Mouse (Mus musculus) liver, embryonic 11.5 days (tissue): Measurements from ENCODE around the gene Sp9. TPM values are rescaled to one million over a fixed set of nuclear protein-coding genes. Genes with fewer than 3 reads are reported as not detected.

ENCODE experiments used
- ATAC-seq: fragments of 200-750 bp; cut with Nextera tagmentation; replicated peaks from 2 replicates; pipeline ENCODE4 v1.8.0; 2017; ENCODE audit warnings: moderate number of reproducible peaks, mild to moderate bottlenecking, moderate TSS enrichment, moderate library complexity; ENCODE audit not compliant: low FRiP score
- DNase-seq: peaks from one replicate; pipeline ENCODE4 v3.0.0-alpha.2; 2017; ENCODE audit warnings: low spot score
- H3K27ac ChIP-seq: fragments of 300-500 bp; sonication (generic); 2 replicates; pipeline ENCODE4 v1.5.1; 2014; ENCODE audit warnings: mild to moderate bottlenecking, low read depth, low read length, control low read depth
- H3K27me3 ChIP-seq: fragments of 300-500 bp; sonication (generic); replicated peaks from 2 replicates; pipeline ENCODE4 v1.6.1; 2014; ENCODE audit warnings: low read length, mixed read lengths; ENCODE audit not compliant: control insufficient read depth, insufficient read depth
- H3K36me3 ChIP-seq: fragments of 300-500 bp; sonication (generic); 2 replicates; pipeline ENCODE4 v1.6.1; 2014; ENCODE audit warnings: mild to moderate bottlenecking, low read length, moderate library complexity, mixed read lengths; ENCODE audit not compliant: control insufficient read depth, insufficient read depth
- H3K4me1 ChIP-seq: fragments of 300-500 bp; sonication (generic); replicated peaks from 2 replicates; pipeline ENCODE4 v1.6.1; 2014; ENCODE audit warnings: low read length, mixed read lengths; ENCODE audit not compliant: control insufficient read depth, insufficient read depth
- H3K4me2 ChIP-seq: fragments of 300-500 bp; sonication (generic); 2 replicates; pipeline ENCODE4 v1.6.1; 2014; ENCODE audit warnings: mild to moderate bottlenecking, control low read depth, moderate library complexity
- H3K4me3 ChIP-seq: fragments of 300-500 bp; sonication (generic); 2 replicates; pipeline ENCODE4 v1.5.1; 2014; ENCODE audit warnings: low read depth, low read length, control low read depth
- H3K9ac ChIP-seq: fragments of 300-500 bp; sonication (generic); 2 replicates; pipeline ENCODE4 v1.6.1; 2014; ENCODE audit warnings: low read depth, low read length, control low read depth
- H3K9me3 ChIP-seq: fragments of 300-500 bp; sonication (generic); 2 replicates; pipeline ENCODE4 v1.6.1; 2016; ENCODE audit warnings: low read length, inconsistent platforms, mixed read lengths; ENCODE audit not compliant: control insufficient read depth
- WGBS: fragments of 180-500 bp; shearing (Covaris S2); extraction: QIAGEN DNeasy Blood & Tissue Kit; methylation state at CpG from one replicate; pipeline ENCODE4 v1.1.7; 2014; 5-methylcytosine and 5-hydroxymethylcytosine counted together
- polyA plus RNA-seq: library from polyadenylated mRNA; unstranded; fragments of >200 nt; fragmentation: Nextera tagmentation; extraction: Ambion mirVana; gene quantifications from 2 replicates; pipeline ENCODE4 v1.2.1, GENCODE M21; 2014

Gene Sp9
- polyA plus RNA-seq, 1 experiment from 2014 or later, result 0.05 TPM

DNA sequence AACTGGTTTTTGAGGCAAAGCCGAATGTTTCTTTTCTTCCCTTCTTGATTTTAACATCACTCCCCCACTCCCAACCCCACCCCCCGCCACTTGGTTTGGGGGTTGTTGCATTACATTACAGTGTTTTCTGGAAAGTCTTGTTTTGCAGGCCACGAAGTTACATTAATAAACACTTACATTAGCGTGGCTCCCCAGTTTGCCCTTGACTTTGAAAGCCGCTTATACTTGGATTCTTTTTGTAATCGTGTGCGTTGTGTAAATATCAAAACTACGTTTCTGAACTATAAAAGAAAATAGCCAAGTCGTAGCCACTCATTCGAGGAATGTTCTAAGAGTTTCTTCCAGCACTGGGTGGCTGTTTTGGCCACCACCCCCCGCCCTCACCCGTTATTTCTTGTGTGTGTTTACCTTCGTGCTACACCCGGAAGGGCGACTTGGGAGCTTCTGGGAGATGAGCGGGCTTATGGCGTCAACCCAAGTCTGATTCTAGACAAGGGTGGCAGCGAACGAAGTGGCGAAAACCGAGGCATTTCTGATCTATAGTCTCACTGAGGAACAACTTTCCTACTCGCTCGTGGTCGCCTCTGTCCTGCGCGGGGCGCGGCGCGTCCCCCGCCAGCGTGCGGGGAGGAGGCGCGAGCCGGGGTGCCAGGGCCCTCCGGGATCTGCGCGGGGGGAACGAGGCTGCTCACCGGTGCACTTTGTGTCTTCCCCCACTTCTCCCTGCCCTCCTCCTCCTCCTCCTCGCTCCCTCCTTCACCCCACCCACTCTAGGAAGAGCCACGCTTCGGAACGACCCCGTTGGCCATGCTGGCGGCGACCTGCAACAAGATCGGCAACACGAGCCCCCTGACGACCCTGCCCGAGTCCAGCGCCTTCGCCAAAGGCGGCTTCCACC lies 875 bp downstream of the Sp9 start:
- Histone ChIP-seq H3K4me1 (peaks cover 23% of the 10 kb centered on the region), H3K4me2 (peak overlapping the region; percentile 77), H3K9me3 (no peaks in the 10 kb centered on the region), H3K27ac (no peak overlapping the region), H3K27me3 (peaks cover 93% of the 10 kb centered on the region), H3K36me3 (no peaks in the 10 kb centered on the region), H3K4me3 (peak overlapping the region; percentile 49), H3K9ac (0 out of 2 replicates have a peak overlapping the region, but pooled peaks have one; percentile 25)
- peak; percentile 63 for DNase-seq
- ATAC-seq, result no peak
- under 1% methylated on average over 55 of the region's 55 CpGs for WGBS

DNA sequence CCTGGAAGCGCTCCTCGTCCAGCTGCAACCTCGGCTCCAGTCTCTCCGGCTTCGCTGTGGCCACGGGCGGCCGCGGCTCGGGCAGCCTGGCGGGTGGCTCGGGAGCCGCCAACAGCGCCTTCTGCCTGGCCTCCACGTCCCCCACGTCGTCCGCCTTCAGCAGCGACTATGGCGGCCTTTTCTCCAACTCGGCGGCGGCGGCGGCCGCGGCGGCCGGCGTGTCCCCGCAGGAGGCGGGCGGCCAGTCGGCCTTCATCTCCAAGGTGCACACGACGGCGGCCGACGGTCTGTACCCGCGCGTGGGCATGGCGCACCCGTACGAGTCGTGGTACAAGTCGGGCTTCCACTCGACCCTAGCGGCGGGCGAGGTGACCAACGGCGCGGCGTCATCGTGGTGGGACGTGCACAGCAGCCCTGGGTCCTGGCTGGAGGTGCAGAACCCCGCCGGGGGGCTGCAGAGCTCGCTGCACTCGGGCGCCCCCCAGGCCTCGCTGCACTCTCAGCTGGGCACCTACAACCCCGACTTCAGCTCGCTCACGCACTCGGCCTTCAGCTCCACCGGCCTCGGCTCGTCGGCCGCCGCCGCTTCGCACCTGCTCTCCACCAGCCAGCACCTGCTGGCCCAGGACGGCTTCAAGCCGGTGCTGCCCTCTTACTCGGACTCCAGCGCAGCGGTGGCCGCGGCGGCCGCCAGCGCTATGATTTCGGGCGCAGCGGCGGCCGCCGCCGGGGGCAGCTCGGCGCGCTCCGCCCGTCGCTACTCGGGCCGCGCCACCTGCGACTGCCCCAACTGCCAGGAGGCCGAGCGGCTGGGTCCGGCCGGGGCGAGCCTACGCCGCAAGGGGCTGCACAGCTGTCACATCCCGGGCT lies 1.8 kb downstream of the Sp9 start:
- Histone ChIP-seq H3K4me1 (peaks cover 23% of the 10 kb centered on the region), H3K27ac (no peak overlapping the region), H3K4me3 (peak overlapping the region; percentile 49), H3K27me3 (peaks cover 92% of the 10 kb centered on the region), H3K4me2 (peak overlapping the region; percentile 77), H3K9ac (0 out of 2 replicates have a peak overlapping the region, but pooled peaks have one; percentile 25), H3K9me3 (no peaks in the 10 kb centered on the region), H3K36me3 (no peaks in the 10 kb centered on the region)
- WGBS, result under 1% methylated on average over 107 of the region's 110 CpGs
- peak; percentile 66 for DNase-seq
- ATAC-seq, result peak; percentile 17; the same call in 1 of the 2 replicates

DNA sequence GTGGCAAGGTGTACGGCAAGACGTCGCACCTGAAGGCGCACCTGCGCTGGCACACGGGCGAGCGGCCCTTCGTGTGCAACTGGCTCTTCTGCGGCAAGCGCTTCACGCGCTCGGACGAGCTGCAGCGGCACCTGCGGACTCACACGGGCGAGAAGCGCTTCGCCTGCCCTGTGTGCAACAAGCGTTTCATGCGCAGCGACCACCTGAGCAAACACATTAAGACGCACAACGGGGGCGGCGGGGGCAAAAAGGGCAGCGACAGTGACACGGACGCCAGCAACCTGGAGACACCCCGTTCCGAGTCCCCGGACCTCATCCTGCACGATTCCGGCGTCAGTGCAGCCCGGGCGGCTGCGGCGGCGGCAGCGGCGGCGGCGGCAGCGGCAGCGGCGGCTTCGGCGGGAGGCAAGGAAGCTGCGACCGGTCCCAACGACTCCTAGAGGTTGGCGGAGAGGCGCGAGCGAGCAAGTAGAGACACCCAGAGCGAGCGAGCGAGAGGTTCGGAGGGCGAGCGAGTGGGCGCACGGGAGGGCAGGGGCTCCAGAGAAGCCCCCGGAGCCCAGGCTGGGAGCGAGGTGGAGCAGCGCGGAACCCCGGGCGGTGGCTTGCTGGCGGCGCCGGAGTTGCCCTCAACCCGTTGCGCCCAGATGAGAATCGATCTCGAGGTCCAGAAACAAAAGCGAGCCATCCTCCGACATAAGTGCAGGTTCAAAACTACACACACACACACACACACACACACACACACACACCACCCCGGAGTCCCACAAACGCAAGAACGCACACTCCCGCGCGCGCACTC lies 2.6 kb downstream of the Sp9 start:
- no peak overlapping the region for H3K9ac ChIP-seq
- H3K4me2 ChIP-seq, result peak overlapping the region; percentile 77
- ATAC-seq, result no peak; the same call in 1 of the 2 replicates
- H3K9me3 ChIP-seq, result no peaks in the 10 kb centered on the region
- DNase-seq, result peak; percentile 81
- 1% methylated on average over 88 of the region's 88 CpGs for WGBS
- H3K4me3 ChIP-seq, result peak overlapping the region; percentile 49
- no peaks in the 10 kb centered on the region for H3K36me3 ChIP-seq
- H3K27ac ChIP-seq, result no peak overlapping the region
- peaks cover 92% of the 10 kb centered on the region for H3K27me3 ChIP-seq
- peaks cover 26% of the 10 kb centered on the region for H3K4me1 ChIP-seq

DNA sequence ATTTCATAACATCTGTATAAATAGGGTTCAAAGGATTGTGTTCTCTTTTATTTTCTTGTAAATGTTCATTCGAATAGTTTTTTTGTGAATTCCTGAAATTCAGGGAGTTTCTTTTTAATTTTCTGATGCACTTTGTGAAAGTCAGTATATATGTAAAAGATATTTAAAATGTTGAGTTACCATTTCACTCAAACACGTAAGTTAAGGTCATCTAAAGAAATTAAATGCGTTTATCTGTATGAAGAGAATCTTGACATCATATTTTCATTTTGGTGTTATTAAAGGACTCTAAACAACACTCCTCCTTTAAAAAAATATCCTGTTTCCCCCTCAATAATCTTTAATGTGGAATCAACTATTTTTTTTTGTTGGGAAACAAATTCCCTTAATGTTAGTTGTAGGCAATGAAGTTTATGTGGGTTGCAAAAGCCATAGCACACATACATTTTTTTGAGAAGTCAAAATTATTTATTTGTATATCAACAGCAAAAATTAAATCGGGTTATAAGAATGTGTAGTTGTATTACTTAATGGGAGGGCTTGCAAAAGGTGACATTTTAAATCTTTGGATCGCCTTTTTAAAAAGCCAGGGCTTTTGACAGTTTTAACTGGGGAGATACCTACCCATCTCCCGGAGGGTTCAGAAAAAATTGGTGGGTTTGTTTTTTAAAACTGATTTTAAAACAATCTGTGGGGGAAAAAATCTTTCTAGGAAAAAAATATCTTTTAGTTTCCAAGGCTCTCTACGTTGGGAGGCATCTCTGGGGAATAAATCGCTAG lies 3.7 kb downstream of the Sp9 start:
- Histone ChIP-seq H3K4me1 (peaks cover 27% of the 10 kb centered on the region), H3K36me3 (no peaks in the 10 kb centered on the region), H3K9me3 (no peaks in the 10 kb centered on the region), H3K4me3 (no peak overlapping the region), H3K9ac (no peak overlapping the region), H3K4me2 (no peak overlapping the region), H3K27me3 (peaks cover 90% of the 10 kb centered on the region), H3K27ac (no peak overlapping the region)
- DNase-seq (no peak), ATAC-seq (no peak)
- WGBS, result 12% methylated on average over 8 of the region's 8 CpGs

DNA sequence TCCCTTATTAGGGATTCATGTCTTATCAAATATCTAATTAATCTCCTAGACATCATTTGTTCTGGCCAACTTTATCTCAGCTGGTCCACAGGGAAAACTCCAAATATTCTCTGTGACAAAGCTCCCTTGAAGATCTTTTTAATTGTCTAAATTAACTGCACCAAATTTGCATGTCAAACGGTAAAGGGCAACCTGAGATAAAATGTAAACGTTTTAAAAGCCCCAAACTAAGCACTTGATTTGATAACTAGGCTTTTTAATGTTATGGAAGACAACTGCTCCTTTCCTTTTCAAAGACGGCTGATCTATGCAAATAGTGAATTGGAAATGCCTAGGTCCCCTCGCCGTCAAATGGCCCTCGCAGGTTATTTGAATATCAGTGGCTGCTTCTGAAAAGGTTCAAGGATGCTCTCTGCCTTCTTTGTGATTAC lies 4.4 kb downstream of the Sp9 start:
- under 1% methylated on average over 6 of the region's 6 CpGs for WGBS
- Histone ChIP-seq H3K4me3 (no peak overlapping the region), H3K9ac (no peak overlapping the region), H3K27ac (no peak overlapping the region), H3K9me3 (no peaks in the 10 kb centered on the region), H3K36me3 (no peaks in the 10 kb centered on the region), H3K27me3 (peaks cover 90% of the 10 kb centered on the region), H3K4me2 (no peak overlapping the region), H3K4me1 (peaks cover 27% of the 10 kb centered on the region)
- ATAC-seq (no peak), DNase-seq (no peak)

DNA sequence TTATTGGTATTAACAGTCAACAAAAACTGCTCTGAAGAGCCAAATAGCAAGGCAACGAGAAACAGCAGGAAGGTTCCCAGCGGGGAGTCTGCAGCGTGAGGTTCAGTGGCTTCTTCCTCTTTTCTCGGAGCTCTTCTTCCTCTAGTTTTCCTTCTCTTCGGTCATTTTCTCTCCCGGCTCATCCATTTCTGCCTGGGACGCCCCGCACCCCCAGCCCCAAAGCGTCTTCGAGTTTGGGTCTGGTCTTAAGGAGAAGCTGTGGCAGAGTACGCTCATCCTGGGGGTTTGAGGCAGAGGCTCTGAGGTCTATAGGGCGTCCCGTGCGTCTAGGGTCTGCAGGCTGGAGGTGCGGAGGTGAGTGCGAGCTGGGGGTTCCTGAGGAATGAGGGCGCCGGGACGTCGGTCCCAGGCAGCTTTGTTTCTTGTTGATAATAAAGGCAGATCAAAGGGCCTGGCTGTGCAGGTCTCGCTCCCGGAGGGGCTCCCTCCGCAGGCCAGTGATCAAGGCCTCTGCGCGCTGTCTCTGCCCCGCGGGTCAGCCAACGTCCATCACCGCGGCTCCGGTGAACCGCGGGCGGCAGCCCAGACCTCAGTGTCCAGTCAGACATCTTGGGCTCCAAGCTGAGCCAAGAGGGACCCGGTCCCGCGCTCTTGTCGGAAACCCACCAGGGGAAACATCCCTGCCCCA lies 5.4 kb downstream of the Sp9 start:
- H3K27me3 ChIP-seq, result peaks cover 90% of the 10 kb centered on the region
- H3K4me2 ChIP-seq, result peak overlapping the region; percentile 12; the same call in 1 of the 2 replicates
- DNase-seq (peak; percentile 68), ATAC-seq (no peak)
- H3K4me3 ChIP-seq, result no peak overlapping the region
- H3K9ac ChIP-seq, result no peak overlapping the region
- H3K9me3 ChIP-seq, result no peaks in the 10 kb centered on the region
- peaks cover 24% of the 10 kb centered on the region for H3K4me1 ChIP-seq
- no peak overlapping the region for H3K27ac ChIP-seq
- WGBS, result under 1% methylated on average over 38 of the region's 38 CpGs
- no peaks in the 10 kb centered on the region for H3K36me3 ChIP-seq

DNA sequence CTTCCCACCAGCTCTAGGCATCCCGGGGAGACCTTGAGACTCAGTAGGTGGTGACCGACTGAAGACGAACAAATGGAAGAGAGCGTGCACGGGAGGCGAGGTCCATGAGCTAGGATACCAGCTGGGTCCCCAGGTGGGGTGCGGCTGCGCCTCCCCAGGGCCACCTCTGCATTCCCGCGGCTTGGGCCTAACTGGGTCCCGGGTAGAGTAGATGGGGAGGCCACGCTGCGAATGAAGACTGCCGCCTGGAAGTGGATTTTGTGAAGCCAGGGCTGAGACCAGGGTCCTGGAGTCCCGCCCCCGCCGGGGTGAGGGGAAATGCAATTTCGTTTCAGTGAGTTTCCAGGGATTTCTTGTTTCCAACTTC lies 6.0 kb downstream of the Sp9 start:
- Histone ChIP-seq H3K9me3 (no peaks in the 10 kb centered on the region), H3K27ac (no peak overlapping the region), H3K4me3 (no peak overlapping the region), H3K27me3 (peaks cover 88% of the 10 kb centered on the region), H3K4me1 (peaks cover 22% of the 10 kb centered on the region), H3K36me3 (no peaks in the 10 kb centered on the region), H3K4me2 (peak overlapping the region; percentile 12; the same call in 1 of the 2 replicates), H3K9ac (no peak overlapping the region)
- no peak for ATAC-seq
- 5% methylated on average over 18 of the region's 18 CpGs for WGBS
- no peak for DNase-seq
